12 mouse cellular contexts compared by ENCODE assay signal in the genomic region with DNA sequence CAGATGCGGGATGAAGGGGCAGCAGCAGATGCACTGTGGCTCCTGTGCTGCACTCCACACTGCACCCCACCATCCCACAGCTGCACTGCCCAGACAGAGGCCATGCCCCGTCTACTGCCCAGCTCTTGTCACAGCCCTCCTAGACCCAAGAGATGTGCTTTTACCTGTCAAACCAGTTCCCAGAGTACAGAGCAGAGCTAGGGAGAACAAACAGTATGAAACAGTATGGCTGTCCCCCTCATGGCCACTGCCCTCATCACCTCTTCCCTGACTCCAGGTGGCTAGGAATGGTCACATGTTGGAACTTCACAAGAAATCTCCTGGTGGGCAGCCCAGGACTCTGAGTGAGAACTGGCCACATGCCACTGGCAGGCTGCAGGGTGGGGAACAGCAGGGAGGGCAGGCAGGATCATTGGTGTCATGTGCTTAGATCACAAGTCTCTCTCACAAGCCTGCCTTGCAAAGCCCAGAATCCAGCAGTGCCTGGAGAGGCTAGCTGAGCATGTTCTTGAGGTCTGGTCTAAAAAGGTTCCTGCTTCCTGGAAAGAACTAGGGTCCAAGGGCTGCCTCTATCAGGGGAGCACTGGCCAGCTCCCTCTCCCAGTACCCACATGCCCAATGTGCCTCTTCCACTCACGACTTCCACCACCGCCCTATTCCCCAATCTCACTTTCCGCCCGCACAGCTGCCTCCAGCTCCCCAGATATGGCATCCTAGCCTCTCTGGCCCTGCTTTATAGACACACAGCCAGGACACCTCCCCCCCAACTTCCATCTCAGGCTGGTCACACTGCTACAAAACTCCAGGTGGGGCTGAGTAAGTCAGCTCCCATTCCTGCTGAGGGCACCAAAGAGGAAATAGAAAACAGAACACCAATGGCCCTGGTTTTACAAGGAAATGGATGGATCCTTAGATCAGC. TPM values are rescaled to one million over a fixed set of nuclear protein-coding genes. Genes with fewer than 3 reads are reported as not detected.
DNase-seq lines count a peak whose midpoint lies in the region; ATAC-seq and TF ChIP-seq lines count a peak whose summit lies in the region.
"Had no signal": no experiment of that assay in that cellular context is flagged by ENCODE, and none has a peak within 500 bp of the region (broad histone marks: within the 10 kb centered on the region; RNA-seq: fewer than 3 reads in every experiment).

No protein-coding gene starts in this region.

- ATAC-seq in midbrain, embryonic 12.5 days (ENCODE audit: low FRiP score, low read depth) = no peak
- ATAC-seq in midbrain, embryonic 11.5 days (ENCODE audit: low FRiP score) = no peak
- peak; percentile 27; the same call in 1 of the 2 replicates for ATAC-seq in stomach, postnatal 0 days (ENCODE audit: low FRiP score, low TSS enrichment)

- H3K9me3 ChIP-seq in midbrain, embryonic 12.5 days = no peaks in the 10 kb centered on the region
- H3K9me3 ChIP-seq in midbrain, embryonic 11.5 days (ENCODE audit: control insufficient read depth, low read length) = no peaks in the 10 kb centered on the region
- no peaks in the 10 kb centered on the region for H3K9me3 ChIP-seq in stomach, postnatal 0 days (ENCODE audit: control insufficient read depth, low read length)

- TF ChIP-seq EP300 in stomach, postnatal 0 days (optimal IDR thresholded peaks at IDR 0.05) = no peak

- H3K27me3 ChIP-seq in midbrain, embryonic 12.5 days = no peaks in the 10 kb centered on the region
- H3K27me3 ChIP-seq in midbrain, embryonic 11.5 days (ENCODE audit: control insufficient read depth, insufficient read depth, low read length) = no peaks in the 10 kb centered on the region
- no peaks in the 10 kb centered on the region for H3K27me3 ChIP-seq in stomach, postnatal 0 days (ENCODE audit: control insufficient read depth, insufficient read depth, low read length)
- H3K27me3 ChIP-seq: CH12.LX had no signal

- H3K4me1 ChIP-seq in midbrain, embryonic 12.5 days = peaks cover 43% of the 10 kb centered on the region
- peaks cover 21% of the 10 kb centered on the region for H3K4me1 ChIP-seq in midbrain, embryonic 11.5 days (ENCODE audit: control insufficient read depth, insufficient read depth, low read length)
- H3K4me1 ChIP-seq in stomach, postnatal 0 days (replicated peaks; ENCODE audit: control insufficient read depth, insufficient read depth) = peaks cover 15% of the 10 kb centered on the region

- peaks cover 38% of the 10 kb centered on the region for H3K36me3 ChIP-seq in midbrain, embryonic 12.5 days
- no peaks in the 10 kb centered on the region; the same call in 1 of the 2 replicates for H3K36me3 ChIP-seq in midbrain, embryonic 11.5 days (ENCODE audit: control insufficient read depth, insufficient read depth, low read length)
- H3K36me3 ChIP-seq in stomach, postnatal 0 days (ENCODE audit: control insufficient read depth, insufficient read depth, low read length) = peaks cover 3% of the 10 kb centered on the region; the same call in 1 of the 2 replicates

- no peak overlapping the region for H3K9ac ChIP-seq in midbrain, embryonic 12.5 days (replicated peaks)
- H3K9ac ChIP-seq in midbrain, embryonic 11.5 days (ENCODE audit: low read length) = no peak overlapping the region; the same call in 1 of the 2 replicates
- H3K9ac ChIP-seq in stomach, postnatal 0 days (ENCODE audit: low read length) = no peak overlapping the region

- H3K4me3 ChIP-seq in midbrain, embryonic 12.5 days = 0 out of 2 replicates have a peak overlapping the region, but pooled peaks have one; percentile 5
- H3K4me3 ChIP-seq in midbrain, embryonic 11.5 days (ENCODE audit: low read depth, low read length) = no peak overlapping the region
- no peak overlapping the region for H3K4me3 ChIP-seq in stomach, postnatal 0 days (ENCODE audit: low read depth, low read length)

- 96% methylated on average over 6 of the region's 6 CpGs for WGBS in midbrain, embryonic 12.5 days
- WGBS in midbrain, embryonic 11.5 days = 96% methylated on average over 6 of the region's 6 CpGs
- 81% methylated on average over 6 of the region's 6 CpGs for WGBS in stomach, postnatal 0 days

- H3K4me2 ChIP-seq in midbrain, embryonic 12.5 days (replicated peaks) = peak overlapping the region; percentile 99; the same call in 1 of the 2 replicates
- H3K4me2 ChIP-seq in midbrain, embryonic 11.5 days = no peak overlapping the region
- H3K4me2 ChIP-seq in stomach, postnatal 0 days (replicated peaks; ENCODE audit: low read depth) = peak overlapping the region; percentile 20

- no peak for TF ChIP-seq CTCF in stomach, postnatal 0 days (IDR thresholded peaks at IDR 0.05; ENCODE audit: low read depth)

- H3K27ac ChIP-seq in midbrain, embryonic 12.5 days (replicated peaks) = no peak overlapping the region
- H3K27ac ChIP-seq in midbrain, embryonic 11.5 days (ENCODE audit: low read depth, low read length) = no peak overlapping the region
- peak overlapping the region; percentile 36; the same call in 1 of the 2 replicates for H3K27ac ChIP-seq in stomach, postnatal 0 days (replicated peaks)

- DNase-seq in frontal cortex, postnatal 36 days (ENCODE audit: low spot score in 2 of 2) = peak; percentile 28 to 35
- DNase-seq in frontal cortex, postnatal 10 days (ENCODE audit: low spot score in 2 of 2) = no peak
- no peak for DNase-seq in midbrain, embryonic 11.5 days (ENCODE audit: low spot score, missing footprints)
- peak; percentile 54 for DNase-seq in liver
- no peak for DNase-seq in stomach, postnatal 0 days (ENCODE audit: low spot score)
- DNase-seq in layer of hippocampus, postnatal 14 days (ENCODE audit: low spot score in 2 of 2) = no peak
- no peak for DNase-seq in cerebellum, postnatal 36 days
- DNase-seq: adrenal gland, adult 2 months; kidney, adult 18-20 months had no signal

RNA-seq across cellular contexts. Expression of gene Ppp1r37, which starts 4.6 kb away (rescaled TPM):
- 37.2 and 38.8 TPM in 2 replicates for polyA plus RNA-seq in midbrain, embryonic 12.5 days (2016; fragmentation: Nextera tagmentation; extraction: Ambion mirVana)
- 2.8 and 3.0 TPM in 2 replicates for polyA plus RNA-seq in midbrain, embryonic 11.5 days (2014; fragmentation: Nextera tagmentation; extraction: Ambion mirVana)
- polyA plus RNA-seq in stomach, postnatal 0 days (2015; fragmentation: Nextera tagmentation; extraction: Ambion mirVana) = 16.5 and 21.2 TPM in 2 replicates
- 10 to 100 TPM; 88.3 to 91.7 TPM for total RNA-seq in layer of hippocampus, postnatal 14 days (2021)

RNA-seq across cellular contexts. Expression of gene Zfp296, which starts 18.8 kb away (rescaled TPM):
- 0.14 and 0.27 TPM in 2 replicates for polyA plus RNA-seq in midbrain, embryonic 12.5 days (2016; fragmentation: Nextera tagmentation; extraction: Ambion mirVana)
- 0.10 and 0.20 TPM in 2 replicates for polyA plus RNA-seq in midbrain, embryonic 11.5 days (2014; fragmentation: Nextera tagmentation; extraction: Ambion mirVana)
- polyA plus RNA-seq in stomach, postnatal 0 days (2015; fragmentation: Nextera tagmentation; extraction: Ambion mirVana) = 3.7 and 5.0 TPM in 2 replicates
- under 1 TPM in 1 of 2 experiments, not detected in 1; 0.53 TPM for total RNA-seq in layer of hippocampus, postnatal 14 days (2021)

RNA-seq across cellular contexts. Expression of gene Gemin7, which starts 19.2 kb away (rescaled TPM):
- polyA plus RNA-seq in midbrain, embryonic 12.5 days (2016; fragmentation: Nextera tagmentation; extraction: Ambion mirVana) = 129 and 132 TPM in 2 replicates
- polyA plus RNA-seq in midbrain, embryonic 11.5 days (2014; fragmentation: Nextera tagmentation; extraction: Ambion mirVana) = 152 and 161 TPM in 2 replicates
- 108 and 114 TPM in 2 replicates for polyA plus RNA-seq in stomach, postnatal 0 days (2015; fragmentation: Nextera tagmentation; extraction: Ambion mirVana)
- total RNA-seq in layer of hippocampus, postnatal 14 days (2021) = 10 to 100 TPM; 39.8 to 43.3 TPM

RNA-seq across cellular contexts. Expression of gene Nkpd1, which starts 40.6 kb away (rescaled TPM):
- 0.06 TPM in 1 of 2 replicates, not detected in the other for polyA plus RNA-seq in midbrain, embryonic 12.5 days (2016; fragmentation: Nextera tagmentation; extraction: Ambion mirVana)
- polyA plus RNA-seq in midbrain, embryonic 11.5 days (2014; fragmentation: Nextera tagmentation; extraction: Ambion mirVana) = not detected in 2 replicates
- polyA plus RNA-seq in stomach, postnatal 0 days (2015; fragmentation: Nextera tagmentation; extraction: Ambion mirVana) = 30.8 and 33.0 TPM in 2 replicates
- total RNA-seq in layer of hippocampus, postnatal 14 days (2021) = under 1 TPM; 0.48 to 0.69 TPM
- polyA plus RNA-seq: embryonic facial prominence, embryonic 11.5 days had no signal

RNA-seq across cellular contexts. Expression of gene Clasrp, which starts 46.0 kb away (rescaled TPM):
- 71.7 and 74.3 TPM in 2 replicates for polyA plus RNA-seq in midbrain, embryonic 12.5 days (2016; fragmentation: Nextera tagmentation; extraction: Ambion mirVana)
- polyA plus RNA-seq in midbrain, embryonic 11.5 days (2014; fragmentation: Nextera tagmentation; extraction: Ambion mirVana) = 44.6 and 46.1 TPM in 2 replicates
- 19.0 and 21.5 TPM in 2 replicates for polyA plus RNA-seq in stomach, postnatal 0 days (2015; fragmentation: Nextera tagmentation; extraction: Ambion mirVana)
- total RNA-seq in layer of hippocampus, postnatal 14 days (2021) = 10 to 100 TPM; 85.8 to 95.0 TPM

Comparison
In these comparisons a context has a peak if more than half of its experiments do, and no peak if none do; other contexts are left out.
1. DNase-seq: peak in frontal cortex, postnatal 36 days (2 of 2) and liver (single experiment); none in frontal cortex, postnatal 10 days (0 of 2), midbrain, embryonic 11.5 days (single experiment), stomach, postnatal 0 days (single experiment), layer of hippocampus, postnatal 14 days (0 of 2) and cerebellum, postnatal 36 days (0 of 2).